Mouse (Mus musculus) colon, adult 2 months (tissue): ENCODE data around the gene Orc1. TPM values are rescaled to one million over a fixed set of nuclear protein-coding genes. Genes with fewer than 3 reads are reported as not detected.

Experiments used
- polyA plus RNA-seq: library from polyadenylated mRNA; depleted of rRNA; stranded (reverse); fragments of >200 nt; gene quantifications from 2 replicates; pipeline ENCODE4 v1.2.3, GENCODE M21; 2012; rRNA removed

Gene Orc1
- 1.2 and 1.8 TPM in 2 replicates for polyA plus RNA-seq

DNA sequence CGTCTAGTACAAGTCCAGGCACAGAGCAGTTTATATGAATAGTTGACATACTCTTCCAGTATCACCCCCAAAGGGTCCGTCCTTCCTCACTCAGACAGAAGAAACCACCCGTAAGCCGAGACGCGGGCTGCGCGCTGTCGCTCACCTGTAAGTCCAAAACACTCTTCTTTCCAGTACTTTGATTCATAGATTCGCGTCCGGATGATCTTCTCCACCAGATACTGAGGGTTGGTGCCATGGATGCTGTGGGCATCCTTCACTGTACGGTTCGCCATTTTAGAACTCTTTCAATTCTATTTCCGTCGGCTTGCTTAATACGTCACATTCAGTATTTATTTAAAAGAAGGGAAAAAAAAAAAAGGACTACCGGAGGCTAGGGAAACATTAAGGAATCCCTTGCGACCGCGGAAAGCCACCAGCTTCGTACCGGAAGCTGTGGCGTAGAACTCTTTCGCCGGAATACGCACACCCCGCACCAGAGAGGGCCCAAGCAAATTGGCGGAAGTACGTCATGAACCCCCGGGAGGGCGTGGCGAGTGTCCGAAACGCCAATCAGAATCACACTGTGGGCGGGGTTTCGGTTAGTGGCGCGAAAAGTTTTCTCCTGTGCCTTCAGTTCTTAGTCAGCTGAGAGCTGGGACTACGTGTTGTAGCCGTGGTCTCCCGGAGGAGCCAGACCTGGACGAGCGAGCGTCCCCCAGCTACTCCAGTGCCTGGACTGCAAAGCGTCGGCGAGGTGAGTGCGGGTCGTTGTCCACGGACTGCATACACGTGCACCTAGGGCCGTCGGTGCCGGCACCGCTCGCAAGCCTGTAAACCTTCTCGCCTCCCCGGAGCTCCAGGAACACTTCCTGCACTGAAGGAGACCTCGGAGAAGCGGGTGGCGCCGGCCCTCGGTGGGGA is at the start of gene Orc1, which contains the start of gene Prpf38a:
Gene Orc1 (plus strand): TSS at position 584 of the 903 bp plus-strand sequence.
Gene Prpf38a (minus strand): TSS at position 497 of the 903 bp plus-strand sequence.

DNA sequence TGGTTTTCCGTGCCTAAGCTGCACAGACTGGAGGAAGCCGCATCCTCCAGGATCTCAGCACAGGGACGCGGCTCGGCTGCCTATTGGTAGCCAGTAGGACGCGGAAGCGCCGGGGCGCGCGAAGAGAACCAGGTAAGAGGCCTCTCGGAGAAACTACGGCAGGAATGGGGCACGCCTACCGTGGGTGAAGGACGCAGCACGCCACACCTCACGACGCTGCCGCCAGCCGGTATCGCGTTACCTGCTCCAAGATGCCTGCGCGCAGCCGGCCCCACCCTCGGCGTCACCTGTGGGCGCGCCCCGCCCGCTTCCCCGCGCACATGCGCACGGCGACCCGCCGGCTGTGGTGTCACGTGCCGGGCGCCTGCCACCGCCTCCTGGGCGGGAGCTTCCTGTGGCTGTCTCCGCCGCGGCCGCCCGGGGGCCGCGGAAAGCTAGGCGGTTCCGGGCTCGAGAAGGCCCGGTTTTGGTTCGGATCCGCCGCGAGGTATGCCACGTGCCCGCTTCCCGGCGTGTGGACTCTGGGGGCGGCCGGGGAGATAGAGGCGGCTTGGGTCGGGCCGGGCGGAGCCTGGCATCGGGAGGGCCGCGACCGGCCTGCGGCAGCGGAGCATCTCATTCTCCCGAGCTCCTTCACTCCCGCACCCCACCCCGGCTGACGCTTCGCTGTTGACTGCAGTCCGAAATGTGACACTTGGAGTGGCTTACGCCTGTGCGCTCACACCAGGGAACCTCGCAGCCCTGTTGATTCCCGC is 40.5 kb downstream of the Orc1 start, which contains the start of gene Cc2d1b:
Gene Cc2d1b (plus strand): TSS at position 354 of the 755 bp plus-strand sequence.

Other genes starting within 250 kb of the Orc1 start
- gene Shisal2a, start 196.1 kb upstream of the Orc1 start, polyA plus RNA-seq, result 0.23 and 0.78 TPM in 2 replicates
- gene Gpx7, start 172.5 kb upstream of the Orc1 start, polyA plus RNA-seq, result 8.1 and 11.3 TPM in 2 replicates
- gene Tut4, start 120.0 kb upstream of the Orc1 start, polyA plus RNA-seq, result 20.0 and 20.8 TPM in 2 replicates
- gene Prpf38a, start 87 bp upstream of the Orc1 start, polyA plus RNA-seq, result 1.8 and 3.1 TPM in 2 replicates
- 32.9 and 33.4 TPM in 2 replicates for gene Cc2d1b, start 40.5 kb downstream of the Orc1 start, polyA plus RNA-seq
- 0.13 and 0.45 TPM in 2 replicates for gene 3110021N24Rik, start 140.2 kb downstream of the Orc1 start, polyA plus RNA-seq
- gene Zfyve9, start 201.4 kb downstream of the Orc1 start, polyA plus RNA-seq, result 2.4 and 3.1 TPM in 2 replicates